Mouse (Mus musculus) lung, postnatal 10 days (tissue): ENCODE results near the gene Ptp4a2.

ENCODE experiments used
- DNase-seq: peaks from one replicate; pipeline ENCODE4 v3.0.0; 2021

Ptp4a2 gene

GRCm38 (mm10) chr4:129803368-129803767, 7.7 kb upstream of the Ptp4a2 start:
- DNase-seq = no peak

GRCm38 (mm10) chr4:129805059-129805458, 6.0 kb upstream of the Ptp4a2 start:
- DNase-seq = no peak

- DNase-seq = no peak
Measured at GRCm38 (mm10) chr4:129811605-129812468, 818 bp downstream of the Ptp4a2 start.

GRCm38 (mm10) chr4:129817591-129817990, 6.6 kb downstream of the Ptp4a2 start:
- DNase-seq = no peak

GRCm38 (mm10) chr4:129818506-129819195, 7.6 kb downstream of the Ptp4a2 start:
- peak; percentile 57 for DNase-seq

GRCm38 (mm10) chr4:129819712-129820336, 8.8 kb downstream of the Ptp4a2 start:
- peak; percentile 98 for DNase-seq

- DNase-seq = peak; percentile 87
Measured at GRCm38 (mm10) chr4:129820417-129821086, 9.5 kb downstream of the Ptp4a2 start.

- no peak for DNase-seq
Measured at GRCm38 (mm10) chr4:129821087-129821616, 10.1 kb downstream of the Ptp4a2 start.

GRCm38 (mm10) chr4:129822324-129822723, 11.3 kb downstream of the Ptp4a2 start:
- no peak for DNase-seq

- DNase-seq = no peak
Measured at GRCm38 (mm10) chr4:129823216-129823810, 12.3 kb downstream of the Ptp4a2 start.

- DNase-seq = no peak
Measured at GRCm38 (mm10) chr4:129827611-129828010, 16.6 kb downstream of the Ptp4a2 start.

- DNase-seq = peak; percentile 45
Measured at GRCm38 (mm10) chr4:129828081-129828480, 17.1 kb downstream of the Ptp4a2 start.

GRCm38 (mm10) chr4:129829799-129830198, 18.8 kb downstream of the Ptp4a2 start:
- DNase-seq = no peak

- no peak for DNase-seq
Measured at GRCm38 (mm10) chr4:129830343-129830944, 19.4 kb downstream of the Ptp4a2 start.

GRCm38 (mm10) chr4:129834581-129834980, 23.6 kb downstream of the Ptp4a2 start:
- DNase-seq = no peak

- no peak for DNase-seq
Measured at GRCm38 (mm10) chr4:129835296-129835695, 24.3 kb downstream of the Ptp4a2 start.

- no peak for DNase-seq
Measured at GRCm38 (mm10) chr4:129839866-129840555, 29.0 kb downstream of the Ptp4a2 start.

GRCm38 (mm10) chr4:129846823-129847222, 35.8 kb downstream of the Ptp4a2 start:
- DNase-seq = no peak

- no peak for DNase-seq
Measured at GRCm38 (mm10) chr4:129850491-129850890, 39.5 kb downstream of the Ptp4a2 start.

- DNase-seq = no peak
Measured at GRCm38 (mm10) chr4:129851861-129852260, 40.8 kb downstream of the Ptp4a2 start.

GRCm38 (mm10) chr4:129853053-129853452, 42.0 kb downstream of the Ptp4a2 start:
- no peak for DNase-seq
